Mouse (Mus musculus) cortical plate, adult 2 months (tissue): Measurements from ENCODE around the gene Lce1g. TPM values are rescaled to one million over a fixed set of nuclear protein-coding genes. Genes with fewer than 3 reads are reported as not detected.

ENCODE experiments used
- H3K27ac ChIP-seq: fragments of 200-500 bp; 2 replicates; pipeline ENCODE4 v1.5.1; 2012; ENCODE audit warnings: low read length, control low read depth, inconsistent platforms; ENCODE audit not compliant: insufficient read depth
- H3K4me1 ChIP-seq: fragments of 200-500 bp; 2 replicates; pipeline ENCODE4 v1.6.1; 2011; ENCODE audit warnings: low read length; ENCODE audit not compliant: control insufficient read depth, insufficient read depth
- H3K4me3 ChIP-seq: fragments of 200-500 bp; 2 replicates; pipeline ENCODE4 v1.5.1; 2011; ENCODE audit warnings: mild to moderate bottlenecking, low read length, control low read depth; ENCODE audit not compliant: insufficient read depth
- CTCF ChIP-seq: fragments of 200-500 bp; IDR thresholded peaks from 2 replicates; pipeline ENCODE4 v1.5.1; 2011; ENCODE audit warnings: mild to moderate bottlenecking, control low read depth, low read length; ENCODE audit not compliant: insufficient read depth; ENCODE audit errors: extremely low read depth
- POLR2A ChIP-seq: fragments of 200-500 bp; IDR thresholded peaks from 2 replicates; pipeline ENCODE4 v1.6.1; 2011; ENCODE audit warnings: mild to moderate bottlenecking, low read length, control low read depth; ENCODE audit not compliant: insufficient read depth; ENCODE audit errors: extremely low read depth
- polyA plus RNA-seq: library from polyadenylated mRNA; depleted of rRNA; stranded (reverse); fragments of >200 nt; gene quantifications from 2 replicates; pipeline ENCODE4 v1.2.3, GENCODE M21; 2012; rRNA removed

Gene Lce1g
- polyA plus RNA-seq, 1 experiment: not detected

DNA sequence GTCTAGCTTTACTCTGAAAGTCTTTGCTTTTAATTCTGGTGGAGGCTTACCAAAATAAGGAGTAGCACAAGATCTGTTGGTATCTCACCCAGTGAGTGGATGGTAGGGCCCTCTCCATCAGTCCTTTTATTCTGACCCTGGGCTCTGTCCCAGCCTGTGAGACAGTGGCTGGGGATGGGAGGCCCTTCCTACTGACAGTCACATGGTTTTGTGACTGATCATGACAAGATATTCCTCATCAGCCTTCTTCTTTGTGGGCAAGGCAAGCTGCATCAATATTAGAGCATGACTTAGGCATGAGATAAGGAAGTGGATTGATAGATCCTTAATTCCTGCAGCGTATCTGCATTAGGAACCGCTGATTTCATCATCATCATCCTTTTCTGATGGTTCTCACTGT lies 43.2 kb downstream of the Lce1g start, which contains the start of gene Lce1e:
TSS of gene Lce1e (minus strand) at position 101 of the 400 bp plus-strand sequence.
- Histone ChIP-seq H3K27ac (no peak within 1 kb of the TSS), H3K4me1 (no peaks in the 10 kb centered on the region), H3K4me3 (no peak within 1 kb of the TSS)
- TF ChIP-seq POLR2A (no peak), CTCF (no peak)

Other genes with a start within 250 kb of the Lce1g start
- not detected in 2 replicates for gene 2310046K23Rik, start 217.8 kb downstream of the Lce1g start, polyA plus RNA-seq
- gene Ivl, start 178.6 kb downstream of the Lce1g start, polyA plus RNA-seq: not detected in 2 replicates
- gene Smcp, start 163.3 kb downstream of the Lce1g start, polyA plus RNA-seq: not detected in 2 replicates
- not detected in 2 replicates for gene 2210017I01Rik, start 144.8 kb downstream of the Lce1g start, polyA plus RNA-seq
- gene Lce6a, start 130.7 kb downstream of the Lce1g start, polyA plus RNA-seq: not detected in 2 replicates
- not detected in 2 replicates for gene Lce1a1, start 104.0 kb downstream of the Lce1g start, polyA plus RNA-seq
- gene Lce1b, start 95.4 kb downstream of the Lce1g start, polyA plus RNA-seq: not detected in 2 replicates
- not detected in 2 replicates for gene Lce1a2, start 82.0 kb downstream of the Lce1g start, polyA plus RNA-seq
- not detected in 2 replicates for gene Lce1c, start 73.1 kb downstream of the Lce1g start, polyA plus RNA-seq
- not detected in 2 replicates for gene Lce1d, start 65.1 kb downstream of the Lce1g start, polyA plus RNA-seq
- gene Lce1e, start 43.3 kb downstream of the Lce1g start, polyA plus RNA-seq: not detected in 2 replicates
- gene Lce1f, start 32.0 kb downstream of the Lce1g start, polyA plus RNA-seq: not detected in 2 replicates
- not detected in 2 replicates for gene Gm38119, start 13.2 kb downstream of the Lce1g start, polyA plus RNA-seq
- gene Lce1h, start 12.7 kb upstream of the Lce1g start, polyA plus RNA-seq: not detected in 2 replicates
- gene Lce1i, start 26.6 kb upstream of the Lce1g start, polyA plus RNA-seq: not detected in 2 replicates
- not detected in 2 replicates for gene Lce1j, start 38.2 kb upstream of the Lce1g start, polyA plus RNA-seq
- not detected in 2 replicates for gene Lce1k, start 55.6 kb upstream of the Lce1g start, polyA plus RNA-seq
- gene Kprp, start 74.9 kb upstream of the Lce1g start, polyA plus RNA-seq: not detected in 2 replicates
- gene Lce1l, start 98.9 kb upstream of the Lce1g start, polyA plus RNA-seq: not detected in 2 replicates
- not detected in 2 replicates for gene 2310050C09Rik, start 117.9 kb upstream of the Lce1g start, polyA plus RNA-seq
- gene Lce3a, start 173.9 kb upstream of the Lce1g start, polyA plus RNA-seq: not detected in 2 replicates
- gene Lce3b, start 180.6 kb upstream of the Lce1g start, polyA plus RNA-seq: not detected in 2 replicates
- gene Lce3c, start 192.1 kb upstream of the Lce1g start, polyA plus RNA-seq: not detected in 2 replicates
- not detected in 2 replicates for gene Lce3d, start 205.1 kb upstream of the Lce1g start, polyA plus RNA-seq
- gene Lce3e, start 214.7 kb upstream of the Lce1g start, polyA plus RNA-seq: not detected in 2 replicates
- not detected in 2 replicates for gene Lce3f, start 239.9 kb upstream of the Lce1g start, polyA plus RNA-seq